Mouse (Mus musculus): ENCODE data around the gene Sfxn2. TPM values are rescaled to one million over a fixed set of nuclear protein-coding genes. Genes with fewer than 3 reads are reported as not detected.
A peak's percentile ranks its signal among the peaks of the same experiment; 100 is the strongest.

Gene Sfxn2
- polyA plus RNA-seq, 1 experiment from 2014 or later = 8.0 TPM

- no peak overlapping the region for H3K4me2 ChIP-seq (ENCODE audit: low read length)
- no peaks in the 10 kb centered on the region for H3K9me3 ChIP-seq (ENCODE audit: control insufficient read depth, low read length)
- H3K27me3 ChIP-seq (ENCODE audit: control insufficient read depth, insufficient read depth, low read length) = no peaks in the 10 kb centered on the region
- ATAC-seq (ENCODE audit: insufficient number of reproducible peaks, insufficient read depth, low FRiP score, low read depth) = no peak
- H3K36me3 ChIP-seq (ENCODE audit: control insufficient read depth, insufficient read depth, low read length) = peaks cover 38% of the 10 kb centered on the region
- H3K9ac ChIP-seq (ENCODE audit: low read length) = no peak overlapping the region
- 84% methylated on average over 14 of the region's 14 CpGs for WGBS
- peak overlapping the region; percentile 21 to 51; a peak in 3 of 4 replicates for H3K27ac ChIP-seq (replicated peaks in 1 of 2; ENCODE audit: control insufficient read depth in 1 of 2, insufficient read depth in 1 of 2, low read depth in 2 of 2, low read length in 2 of 2)
- H3K4me3 ChIP-seq (ENCODE audit: control insufficient read depth in 1 of 2, insufficient read depth in 1 of 2, low read depth in 1 of 2, low read length in 2 of 2) = no peak overlapping the region
- peaks cover 62 to 82% of the 10 kb centered on the region in 2 experiments for H3K4me1 ChIP-seq (ENCODE audit: control insufficient read depth in 2 of 2, insufficient read depth in 2 of 2, low read length in 2 of 2)
Observed at GRCm38 (mm10) chr19:46639496-46639895, 66.3 kb downstream of the Sfxn2 start.

DNA sequence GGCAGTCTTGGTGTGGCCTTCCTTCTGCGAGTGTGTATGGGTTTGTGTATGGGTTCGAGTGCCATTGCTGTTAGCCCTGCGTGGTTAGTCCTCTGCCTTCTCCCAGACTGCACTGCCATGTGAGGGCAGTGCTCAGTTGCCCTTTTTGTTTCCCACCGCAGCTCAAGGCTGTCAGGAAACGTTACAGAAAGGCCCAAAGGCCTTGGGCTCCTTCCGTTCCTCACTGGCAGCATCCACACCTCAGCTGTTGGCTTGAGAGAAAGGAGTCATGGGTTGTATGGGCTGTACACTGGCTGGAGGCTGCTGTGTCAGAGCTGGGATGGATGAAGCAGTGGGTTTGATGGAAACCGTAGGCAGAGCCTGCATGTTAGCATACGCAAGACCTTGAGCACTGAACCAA, 67.6 kb downstream of the Sfxn2 start:
- H3K4me3 ChIP-seq (ENCODE audit: control insufficient read depth in 1 of 2, insufficient read depth in 1 of 2, low read depth in 1 of 2, low read length in 2 of 2) = no peak overlapping the region
- peak overlapping the region; percentile 42 for H3K9ac ChIP-seq (ENCODE audit: low read length)
- no peak for ATAC-seq (ENCODE audit: insufficient number of reproducible peaks, insufficient read depth, low FRiP score, low read depth)
- H3K36me3 ChIP-seq (ENCODE audit: control insufficient read depth, insufficient read depth, low read length) = peaks cover 41% of the 10 kb centered on the region
- no peaks in the 10 kb centered on the region for H3K9me3 ChIP-seq (ENCODE audit: control insufficient read depth, low read length)
- no peaks in the 10 kb centered on the region for H3K27me3 ChIP-seq (ENCODE audit: control insufficient read depth, insufficient read depth, low read length)
- H3K27ac ChIP-seq (replicated peaks in 1 of 2; ENCODE audit: control insufficient read depth in 1 of 2, insufficient read depth in 1 of 2, low read depth in 2 of 2, low read length in 2 of 2) = peak overlapping the region in 1 of 2 experiments; percentile 97; a peak in 3 of 4 replicates
- WGBS = 87% methylated on average over 8 of the region's 8 CpGs
- H3K4me1 ChIP-seq (ENCODE audit: control insufficient read depth in 2 of 2, insufficient read depth in 2 of 2, low read length in 2 of 2) = peaks cover 68 to 90% of the 10 kb centered on the region in 2 experiments
- H3K4me2 ChIP-seq (ENCODE audit: low read length) = no peak overlapping the region

GRCm38 (mm10) chr19:46641420-46642085, 68.4 kb downstream of the Sfxn2 start:
- Histone ChIP-seq H3K27ac (replicated peaks in 1 of 2; ENCODE audit: control insufficient read depth in 1 of 2, insufficient read depth in 1 of 2, low read depth in 2 of 2, low read length in 2 of 2) (peak overlapping the region; percentile 90 to 97), H3K9ac (ENCODE audit: low read length) (peak overlapping the region; percentile 42), H3K4me1 (ENCODE audit: control insufficient read depth in 2 of 2, insufficient read depth in 2 of 2, low read length in 2 of 2) (peaks cover 69 to 90% of the 10 kb centered on the region in 2 experiments), H3K9me3 (ENCODE audit: control insufficient read depth, low read length) (no peaks in the 10 kb centered on the region), H3K27me3 (ENCODE audit: control insufficient read depth, insufficient read depth, low read length) (no peaks in the 10 kb centered on the region), H3K36me3 (ENCODE audit: control insufficient read depth, insufficient read depth, low read length) (peaks cover 48% of the 10 kb centered on the region), H3K4me2 (ENCODE audit: low read length) (peak overlapping the region; percentile 26), H3K4me3 (ENCODE audit: control insufficient read depth in 1 of 2, insufficient read depth in 1 of 2, low read depth in 1 of 2, low read length in 2 of 2) (no peak overlapping the region)
- 31% methylated on average over 19 of the region's 19 CpGs for whole genome bisulfite sequencing
- peak; percentile 29; the same call in 1 of the 2 replicates for ATAC-seq (ENCODE audit: insufficient number of reproducible peaks, insufficient read depth, low FRiP score, low read depth)

DNA sequence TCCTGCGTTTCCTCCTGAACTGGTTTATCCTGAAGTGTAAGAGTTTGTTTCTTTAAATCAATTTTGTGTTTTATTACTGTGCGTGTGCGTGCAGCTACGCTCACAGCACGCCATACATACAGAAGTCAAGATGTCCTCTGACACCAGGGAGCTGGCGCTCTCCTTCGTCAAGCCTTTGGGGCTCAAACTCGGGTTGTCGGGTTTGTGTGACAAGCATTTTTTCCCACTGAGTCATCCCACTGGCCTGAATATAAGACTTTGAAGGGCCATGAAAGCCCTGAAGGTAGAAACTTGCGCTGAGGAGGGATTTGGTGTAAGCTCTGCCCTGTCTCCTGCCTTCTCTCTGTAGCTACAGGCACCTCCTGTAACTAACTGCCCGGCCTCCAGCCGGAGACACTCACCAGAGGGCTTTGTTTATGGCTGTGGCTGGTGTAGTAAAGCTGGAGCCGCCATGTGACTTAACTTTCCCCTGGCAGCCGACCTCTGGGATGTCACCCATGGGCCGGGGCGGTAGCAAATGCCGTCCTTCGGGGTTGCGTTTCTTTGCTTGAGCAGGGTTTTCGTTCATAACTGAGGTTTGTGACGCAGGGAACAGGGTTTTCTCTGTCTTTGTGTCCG, 69.1 kb downstream of the Sfxn2 start:
- Histone ChIP-seq H3K27ac (replicated peaks in 1 of 2; ENCODE audit: control insufficient read depth in 1 of 2, insufficient read depth in 1 of 2, low read depth in 2 of 2, low read length in 2 of 2) (peak overlapping the region; percentile 90 to 97), H3K27me3 (ENCODE audit: control insufficient read depth, insufficient read depth, low read length) (no peaks in the 10 kb centered on the region), H3K36me3 (ENCODE audit: control insufficient read depth, insufficient read depth, low read length) (peaks cover 51% of the 10 kb centered on the region)

DNA sequence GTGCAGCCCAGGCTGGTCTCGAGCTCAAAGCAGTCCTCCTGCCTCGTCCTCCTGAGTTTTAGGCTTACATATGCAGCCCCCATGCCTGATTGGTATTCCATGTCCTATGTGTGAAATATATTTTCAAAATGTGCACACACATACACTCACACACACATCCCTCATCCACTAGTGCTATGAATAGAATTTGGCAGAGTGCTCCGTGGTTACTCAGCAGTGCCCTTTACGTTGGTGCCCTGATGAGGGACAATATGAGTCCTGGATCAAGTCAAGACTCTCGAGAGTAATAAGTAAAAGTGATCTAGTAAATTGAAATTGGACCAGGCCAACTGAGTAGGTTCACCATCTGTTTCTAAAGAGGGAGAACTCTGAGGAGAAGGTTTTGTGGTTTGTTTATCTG, 70.1 kb downstream of the Sfxn2 start:
- H3K4me2 ChIP-seq (ENCODE audit: low read length) = peak overlapping the region; percentile 38
- no peaks in the 10 kb centered on the region for H3K9me3 ChIP-seq (ENCODE audit: control insufficient read depth, low read length)
- no peak for ATAC-seq (ENCODE audit: insufficient number of reproducible peaks, insufficient read depth, low FRiP score, low read depth)
- 33% methylated on average over 5 of the region's 5 CpGs for WGBS
- peak overlapping the region; percentile 42 for H3K9ac ChIP-seq (ENCODE audit: low read length)
- H3K36me3 ChIP-seq (ENCODE audit: control insufficient read depth, insufficient read depth, low read length) = peaks cover 53% of the 10 kb centered on the region
- H3K4me1 ChIP-seq (ENCODE audit: control insufficient read depth in 2 of 2, insufficient read depth in 2 of 2, low read length in 2 of 2) = peaks cover 69 to 96% of the 10 kb centered on the region in 2 experiments
- peak overlapping the region; percentile 90 to 97 for H3K27ac ChIP-seq (replicated peaks in 1 of 2; ENCODE audit: control insufficient read depth in 1 of 2, insufficient read depth in 1 of 2, low read depth in 2 of 2, low read length in 2 of 2)
- no peaks in the 10 kb centered on the region for H3K27me3 ChIP-seq (ENCODE audit: control insufficient read depth, insufficient read depth, low read length)
- H3K4me3 ChIP-seq (ENCODE audit: control insufficient read depth in 1 of 2, insufficient read depth in 1 of 2, low read depth in 1 of 2, low read length in 2 of 2) = no peak overlapping the region

More for the DNA sequence above, 69.1 kb downstream of the Sfxn2 start:
- ATAC-seq (ENCODE audit: insufficient number of reproducible peaks, insufficient read depth, low FRiP score, low read depth) = no peak
- Histone ChIP-seq H3K4me1 (ENCODE audit: control insufficient read depth in 2 of 2, insufficient read depth in 2 of 2, low read length in 2 of 2) (peaks cover 69 to 93% of the 10 kb centered on the region in 2 experiments), H3K4me2 (ENCODE audit: low read length) (peak overlapping the region; percentile 26), H3K9ac (ENCODE audit: low read length) (peak overlapping the region; percentile 42), H3K4me3 (ENCODE audit: control insufficient read depth in 1 of 2, insufficient read depth in 1 of 2, low read depth in 1 of 2, low read length in 2 of 2) (no peak overlapping the region), H3K9me3 (ENCODE audit: control insufficient read depth, low read length) (no peaks in the 10 kb centered on the region)
- WGBS = 45% methylated on average over 22 of the region's 22 CpGs

GRCm38 (mm10) chr19:46644343-46644792, 71.2 kb downstream of the Sfxn2 start:
- WGBS = 42% methylated on average over 10 of the region's 10 CpGs
- H3K4me2 ChIP-seq (ENCODE audit: low read length) = peak overlapping the region; percentile 38
- no peak overlapping the region for H3K4me3 ChIP-seq (ENCODE audit: control insufficient read depth in 1 of 2, insufficient read depth in 1 of 2, low read depth in 1 of 2, low read length in 2 of 2)
- peaks cover 53% of the 10 kb centered on the region for H3K36me3 ChIP-seq (ENCODE audit: control insufficient read depth, insufficient read depth, low read length)
- peaks cover 66 to 86% of the 10 kb centered on the region in 2 experiments for H3K4me1 ChIP-seq (ENCODE audit: control insufficient read depth in 2 of 2, insufficient read depth in 2 of 2, low read length in 2 of 2)
- no peaks in the 10 kb centered on the region for H3K9me3 ChIP-seq (ENCODE audit: control insufficient read depth, low read length)
- H3K9ac ChIP-seq (ENCODE audit: low read length) = peak overlapping the region; percentile 55
- H3K27me3 ChIP-seq (ENCODE audit: control insufficient read depth, insufficient read depth, low read length) = no peaks in the 10 kb centered on the region
- no peak for ATAC-seq (ENCODE audit: insufficient number of reproducible peaks, insufficient read depth, low FRiP score, low read depth)
- H3K27ac ChIP-seq (replicated peaks in 1 of 2; ENCODE audit: control insufficient read depth in 1 of 2, insufficient read depth in 1 of 2, low read depth in 2 of 2, low read length in 2 of 2) = peak overlapping the region; percentile 86 to 97

- H3K9ac ChIP-seq (ENCODE audit: low read length) = peak overlapping the region; percentile 55
- H3K27me3 ChIP-seq (ENCODE audit: control insufficient read depth, insufficient read depth, low read length) = no peaks in the 10 kb centered on the region
- peaks cover 54% of the 10 kb centered on the region for H3K36me3 ChIP-seq (ENCODE audit: control insufficient read depth, insufficient read depth, low read length)
- H3K27ac ChIP-seq (replicated peaks in 1 of 2; ENCODE audit: control insufficient read depth in 1 of 2, insufficient read depth in 1 of 2, low read depth in 2 of 2, low read length in 2 of 2) = peak overlapping the region; percentile 86 to 97
- peak; percentile 65 for ATAC-seq (ENCODE audit: insufficient number of reproducible peaks, insufficient read depth, low FRiP score, low read depth)
- WGBS = 6% methylated on average over 12 of the region's 12 CpGs
- no peak overlapping the region for H3K4me3 ChIP-seq (ENCODE audit: control insufficient read depth in 1 of 2, insufficient read depth in 1 of 2, low read depth in 1 of 2, low read length in 2 of 2)
- H3K9me3 ChIP-seq (ENCODE audit: control insufficient read depth, low read length) = no peaks in the 10 kb centered on the region
- peaks cover 59 to 79% of the 10 kb centered on the region in 2 experiments for H3K4me1 ChIP-seq (ENCODE audit: control insufficient read depth in 2 of 2, insufficient read depth in 2 of 2, low read length in 2 of 2)
- H3K4me2 ChIP-seq (ENCODE audit: low read length) = peak overlapping the region; percentile 38
Observed at GRCm38 (mm10) chr19:46644793-46645602, 71.8 kb downstream of the Sfxn2 start.

Data from heart, embryonic 14.5 days (tissue).